Mouse (Mus musculus) myocyte (in vitro differentiated cells): ENCODE measurements around the gene Jup. TPM values are rescaled to one million over a fixed set of nuclear protein-coding genes. Genes with fewer than 3 reads are reported as not detected.

Experiments
- H3K27me3 ChIP-seq: one replicate; pipeline ENCODE4 v1.6.1; 2011; ENCODE audit not compliant: control insufficient read depth, insufficient read depth, insufficient read length
- H3K36me3 ChIP-seq: one replicate; pipeline ENCODE4 v1.6.1; 2011; ENCODE audit not compliant: control insufficient read depth, insufficient read depth
- H3K4me2 ChIP-seq: one replicate; pipeline ENCODE4 v1.6.1; 2011; ENCODE audit warnings: low read depth, control low read depth
- H3K4me3 ChIP-seq: one replicate; pipeline ENCODE4 v1.5.1; 2011; ENCODE audit warnings: mild to moderate bottlenecking, control low read depth, moderate library complexity
- H3K79me2 ChIP-seq: one replicate; pipeline ENCODE4 v1.6.1; 2011; ENCODE audit not compliant: control insufficient read depth, insufficient read depth
- H3ac ChIP-seq: one replicate; pipeline ENCODE4 v1.6.1; 2011; ENCODE audit not compliant: control insufficient read depth, insufficient read length
- CEBPB ChIP-seq: IDR thresholded peaks from 2 replicates; pipeline ENCODE4 v1.6.1; 2011; ENCODE audit warnings: mild to moderate bottlenecking, moderate library complexity; ENCODE audit not compliant: poor library complexity, insufficient read depth, severe bottlenecking
- E2F4 ChIP-seq: IDR thresholded peaks from one replicate; pipeline ENCODE4 v1.6.1; 2011; ENCODE audit warnings: mild to moderate bottlenecking, control low read depth, moderate library complexity; ENCODE audit not compliant: insufficient read depth
- MAX ChIP-seq: IDR thresholded peaks from one replicate; pipeline ENCODE4 v1.6.1; 2011; ENCODE audit warnings: low read depth, mild to moderate bottlenecking, control low read depth
- MYOD1 ChIP-seq, 3 experiments: IDR thresholded peaks; one replicate each; pipeline ENCODE4 v1.6.1; 2011; ENCODE audit warnings: control low read depth in 2 of 3, low read depth in 2 of 3, mild to moderate bottlenecking in 2 of 3, moderate library complexity in 1 of 3; ENCODE audit not compliant: insufficient read length in 2 of 3, control insufficient read depth in 1 of 3
- MYOG ChIP-seq, 3 experiments: IDR thresholded peaks; one replicate each; pipeline ENCODE4 v1.6.1; 2011; ENCODE audit warnings: control low read depth in 2 of 3, low read depth in 2 of 3, mild to moderate bottlenecking in 2 of 3; ENCODE audit not compliant: insufficient read length in 2 of 3, control insufficient read depth in 1 of 3, insufficient read depth in 1 of 3
- POLR2A ChIP-seq: IDR thresholded peaks from one replicate; pipeline ENCODE4 v1.6.1; 2011; ENCODE audit warnings: low read depth, mild to moderate bottlenecking, control low read depth, moderate library complexity; ENCODE audit not compliant: insufficient read length
- POLR2AphosphoS2 ChIP-seq: IDR thresholded peaks from one replicate; pipeline ENCODE4 v1.6.1; 2011; ENCODE audit warnings: low read depth, control low read depth; ENCODE audit not compliant: insufficient read length
- REST ChIP-seq: IDR thresholded peaks from one replicate; pipeline ENCODE4 v1.6.1; 2011; ENCODE audit warnings: mild to moderate bottlenecking, control low read depth, moderate library complexity; ENCODE audit not compliant: insufficient read depth, insufficient read length
- SRF ChIP-seq: IDR thresholded peaks from one replicate; pipeline ENCODE4 v1.6.1; 2011; ENCODE audit warnings: low read depth; ENCODE audit not compliant: control insufficient read depth, insufficient read length
- TCF12 ChIP-seq: IDR thresholded peaks from one replicate; pipeline ENCODE4 v1.6.1; 2011; ENCODE audit warnings: mild to moderate bottlenecking, control low read depth; ENCODE audit not compliant: poor library complexity, insufficient read depth, severe bottlenecking
- TCF3 ChIP-seq: IDR thresholded peaks from one replicate; pipeline ENCODE4 v1.6.1; 2011; ENCODE audit warnings: low read depth, control low read depth; ENCODE audit not compliant: insufficient read length
- USF1 ChIP-seq: IDR thresholded peaks from one replicate; pipeline ENCODE4 v1.6.1; 2011; ENCODE audit warnings: low read depth, mild to moderate bottlenecking, control low read depth, moderate library complexity
- polyA plus RNA-seq: library from polyadenylated mRNA; unstranded; fragments of >200 nt; fragmentation: generic; extraction: Trizol; gene quantifications from one replicate; pipeline ENCODE4 v1.2.1, GENCODE M21; 2012; ENCODE audit warnings: missing spikeins

Jup gene
- polyA plus RNA-seq, 1 experiment = 161 TPM

DNA sequence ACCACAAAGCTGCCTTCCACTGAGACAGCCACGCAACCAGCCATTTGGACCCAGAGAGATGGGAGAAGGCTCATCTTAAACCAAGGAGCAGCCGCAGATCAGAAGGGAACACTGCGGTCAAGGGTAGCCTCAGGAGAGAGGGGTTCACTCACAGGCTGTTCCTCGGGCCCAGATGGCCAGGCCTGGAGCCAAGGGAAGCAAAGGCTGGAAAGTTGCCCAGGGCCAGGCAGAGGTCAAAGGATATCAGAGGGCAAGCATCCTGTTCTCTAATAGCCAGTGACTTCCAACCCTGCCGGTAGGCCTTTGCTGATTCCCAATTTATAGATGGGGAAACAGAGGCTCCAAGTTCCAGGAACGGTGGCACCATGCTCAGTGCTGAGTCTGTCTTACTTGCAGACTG, 9.0 kb downstream of the Jup start:
- no peak overlapping the region for H3K4me3 ChIP-seq
- TF ChIP-seq REST = no peak
- TF ChIP-seq SRF = no peak
- no peak for TF ChIP-seq POLR2AphosphoS2
- no peak for TF ChIP-seq USF1
- TF ChIP-seq TCF12 = no peak
- no peak for TF ChIP-seq CEBPB
- no peak for TF ChIP-seq TCF3
- no peak for TF ChIP-seq POLR2A
- no peak for TF ChIP-seq MYOG (IDR thresholded peaks at IDR 0.05; ENCODE audit: control insufficient read depth in 1 of 3, insufficient read depth in 1 of 3, insufficient read length in 2 of 3, low read depth in 2 of 3)
- peaks cover 70% of the 10 kb centered on the region for H3K79me2 ChIP-seq
- H3K4me2 ChIP-seq = peak overlapping the region; percentile 77
- no peaks in the 10 kb centered on the region for H3K27me3 ChIP-seq
- H3ac ChIP-seq = no peak overlapping the region
- H3K36me3 ChIP-seq = peaks cover 25% of the 10 kb centered on the region

- Histone ChIP-seq H3K4me3 (no peak overlapping the region), H3K27me3 (no peaks in the 10 kb centered on the region), H3K4me2 (peak overlapping the region; percentile 77), H3K79me2 (peaks cover 62% of the 10 kb centered on the region), H3ac (no peak overlapping the region), H3K36me3 (peaks cover 26% of the 10 kb centered on the region)
- no peak for TF ChIP-seq SRF
- TF ChIP-seq E2F4 = peak; percentile 74
- TF ChIP-seq USF1 = no peak
- peak; percentile 75 for TF ChIP-seq TCF12
- no peak for TF ChIP-seq POLR2A
- TF ChIP-seq MAX = no peak
- TF ChIP-seq POLR2AphosphoS2 = no peak
- TF ChIP-seq REST = no peak
- peak; percentile 48 to 94 (median 87) for TF ChIP-seq MYOD1 (IDR thresholded peaks at IDR 0.05; ENCODE audit: control insufficient read depth in 1 of 3, insufficient read length in 2 of 3, low read depth in 2 of 3)
- TF ChIP-seq TCF3 = peak; percentile 58
- no peak for TF ChIP-seq CEBPB
- peak; percentile 71 to 89 (median 72) for TF ChIP-seq MYOG (IDR thresholded peaks at IDR 0.05; ENCODE audit: control insufficient read depth in 1 of 3, insufficient read depth in 1 of 3, insufficient read length in 2 of 3, low read depth in 2 of 3)
Measured at GRCm38 (mm10) chr11:100387589-100388375, 9.8 kb downstream of the Jup start.

DNA sequence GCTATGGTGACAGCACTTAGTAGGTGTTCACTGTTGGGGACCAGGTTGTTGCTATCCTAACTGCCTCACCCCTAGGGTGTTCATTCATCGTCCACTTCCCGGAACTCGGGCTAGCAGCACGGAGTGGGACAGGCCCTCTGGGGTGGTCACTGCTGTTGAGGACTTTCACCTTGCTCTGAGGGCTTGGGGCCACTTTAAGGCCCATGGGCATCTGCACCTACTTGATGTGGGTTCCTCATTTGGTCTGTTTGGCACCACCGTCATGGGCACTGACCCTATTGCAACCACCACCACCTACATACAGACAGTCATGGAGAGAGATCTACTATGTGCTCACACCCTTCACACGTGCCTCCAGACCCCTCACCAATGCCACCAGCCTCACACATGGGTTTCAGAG, 10.5 kb downstream of the Jup start:
- no peak overlapping the region for H3ac ChIP-seq
- H3K79me2 ChIP-seq = peaks cover 55% of the 10 kb centered on the region
- H3K4me2 ChIP-seq = peak overlapping the region; percentile 77
- TF ChIP-seq POLR2AphosphoS2 = no peak
- no peak for TF ChIP-seq USF1
- no peak for TF ChIP-seq E2F4
- no peak for TF ChIP-seq CEBPB
- TF ChIP-seq TCF12 = no peak
- no peak for TF ChIP-seq SRF
- no peak for TF ChIP-seq MYOD1 (IDR thresholded peaks at IDR 0.05; ENCODE audit: control insufficient read depth in 1 of 3, insufficient read length in 2 of 3, low read depth in 2 of 3)
- no peak for TF ChIP-seq MAX
- no peak for TF ChIP-seq MYOG (IDR thresholded peaks at IDR 0.05; ENCODE audit: control insufficient read depth in 1 of 3, insufficient read depth in 1 of 3, insufficient read length in 2 of 3, low read depth in 2 of 3)
- TF ChIP-seq TCF3 = no peak
- no peaks in the 10 kb centered on the region for H3K27me3 ChIP-seq
- peaks cover 27% of the 10 kb centered on the region for H3K36me3 ChIP-seq
- no peak overlapping the region for H3K4me3 ChIP-seq

DNA sequence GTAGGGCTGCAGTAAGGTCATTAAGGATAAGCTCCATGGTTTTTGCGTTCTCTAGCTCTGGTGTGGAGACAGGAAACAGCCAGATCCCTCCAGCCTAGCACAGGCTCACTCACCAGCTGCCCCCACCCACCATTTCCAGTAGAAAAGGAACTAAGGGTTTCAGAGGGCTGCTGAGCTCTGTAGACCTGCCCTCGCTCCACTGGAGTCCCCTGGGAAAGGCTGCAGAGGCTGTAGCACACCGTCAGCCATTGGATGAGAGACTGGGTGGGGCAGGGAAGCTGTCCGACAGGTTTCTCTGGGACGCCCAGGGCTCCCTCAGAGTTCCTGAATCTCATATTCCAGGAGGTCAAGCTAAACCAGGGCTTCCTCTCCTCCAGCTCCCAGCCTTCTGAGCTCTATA, 11.0 kb downstream of the Jup start:
- Histone ChIP-seq H3K4me2 (no peak overlapping the region), H3K27me3 (no peaks in the 10 kb centered on the region)

GRCm38 (mm10) chr11:100385016-100385415, 12.5 kb downstream of the Jup start:
- peaks cover 43% of the 10 kb centered on the region for H3K79me2 ChIP-seq
- H3ac ChIP-seq = no peak overlapping the region
- H3K4me2 ChIP-seq = no peak overlapping the region
- peaks cover 45% of the 10 kb centered on the region for H3K36me3 ChIP-seq
- TF ChIP-seq E2F4 = no peak
- no peaks in the 10 kb centered on the region for H3K27me3 ChIP-seq
- no peak overlapping the region for H3K4me3 ChIP-seq

More for the DNA sequence above, 11.0 kb downstream of the Jup start:
- peaks cover 50% of the 10 kb centered on the region for H3K79me2 ChIP-seq
- H3K36me3 ChIP-seq = peaks cover 33% of the 10 kb centered on the region
- no peak overlapping the region for H3ac ChIP-seq
- no peak overlapping the region for H3K4me3 ChIP-seq
- TF ChIP-seq POLR2AphosphoS2 (no peak), CEBPB (no peak)
